Mouse (Mus musculus): ENCODE data around the gene E130208F15Rik.
A peak's percentile ranks its signal among the peaks of the same experiment; 100 is the strongest.

Gene E130208F15Rik

DNA sequence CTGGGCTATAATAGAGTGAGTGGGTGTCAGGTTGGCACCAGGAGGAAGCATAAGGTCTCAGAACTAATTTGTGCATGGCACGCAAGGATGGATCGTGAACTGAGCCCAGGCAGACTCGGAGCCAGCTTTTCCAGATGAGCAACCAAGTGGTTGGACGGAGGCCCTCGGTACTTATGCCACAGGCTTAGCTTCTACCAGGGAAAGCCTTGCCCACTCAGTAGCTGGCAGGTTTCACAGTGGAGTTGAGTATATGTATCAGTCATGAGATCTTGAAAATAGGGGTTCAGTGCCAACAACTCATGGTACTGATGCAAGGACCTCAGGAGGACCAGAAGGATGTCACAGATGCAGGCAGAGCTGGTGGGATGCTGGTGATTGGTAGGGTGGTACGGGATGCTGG lies 14.1 kb downstream of the E130208F15Rik start:
- DNase-seq: no peak

DNA sequence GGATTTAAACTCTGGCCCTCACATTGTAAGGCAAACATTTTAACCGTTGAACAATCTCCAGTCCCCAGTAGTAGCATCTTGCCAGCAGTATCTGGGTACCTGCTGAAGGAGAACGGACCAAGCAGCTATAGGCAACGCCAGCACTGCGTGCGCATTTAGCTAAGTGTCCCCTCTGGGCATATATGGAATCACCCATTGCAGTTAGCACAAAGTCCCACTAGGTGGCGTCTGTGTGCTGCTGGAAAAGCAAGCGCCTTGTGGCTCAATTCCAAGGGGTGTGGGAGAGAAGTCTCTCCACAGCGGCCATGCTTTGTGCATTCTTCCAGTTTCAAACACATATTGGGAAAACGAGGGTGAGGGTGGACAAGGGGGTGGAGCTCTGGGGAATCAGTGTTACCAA lies 14.8 kb downstream of the E130208F15Rik start:
- peak; percentile 89 for DNase-seq

- peak; percentile 80 for DNase-seq
These were observed 18.0 kb downstream of the E130208F15Rik start for GRCm38 (mm10) chr7:30339432-30340109.

GRCm38 (mm10) chr7:30346635-30347379 lies 25.3 kb downstream of the E130208F15Rik start:
- no peak for DNase-seq

DNA sequence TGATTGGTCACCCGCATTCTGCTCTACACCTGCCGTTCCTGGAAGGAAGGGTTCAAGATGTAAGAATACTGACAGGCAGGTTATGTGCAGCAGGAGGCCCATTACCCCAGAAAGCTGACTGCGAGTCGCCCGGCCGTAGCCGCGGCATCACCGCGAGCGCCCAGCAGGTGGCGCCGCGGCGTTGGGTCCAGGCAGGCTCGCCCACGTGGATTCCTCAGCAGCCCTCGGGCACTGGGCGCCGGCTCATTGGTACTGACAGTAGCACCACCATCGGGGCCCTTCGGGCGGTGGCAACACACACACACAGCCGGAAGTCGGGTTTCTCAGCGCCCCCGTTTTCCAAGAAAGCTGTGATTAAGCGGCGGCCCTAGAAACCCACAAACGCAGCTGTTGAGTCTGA lies 26.3 kb downstream of the E130208F15Rik start:
- DNase-seq: peak; percentile 84

GRCm38 (mm10) chr7:30353279-30353822 lies 31.8 kb downstream of the E130208F15Rik start:
- DNase-seq: peak; percentile 69

DNA sequence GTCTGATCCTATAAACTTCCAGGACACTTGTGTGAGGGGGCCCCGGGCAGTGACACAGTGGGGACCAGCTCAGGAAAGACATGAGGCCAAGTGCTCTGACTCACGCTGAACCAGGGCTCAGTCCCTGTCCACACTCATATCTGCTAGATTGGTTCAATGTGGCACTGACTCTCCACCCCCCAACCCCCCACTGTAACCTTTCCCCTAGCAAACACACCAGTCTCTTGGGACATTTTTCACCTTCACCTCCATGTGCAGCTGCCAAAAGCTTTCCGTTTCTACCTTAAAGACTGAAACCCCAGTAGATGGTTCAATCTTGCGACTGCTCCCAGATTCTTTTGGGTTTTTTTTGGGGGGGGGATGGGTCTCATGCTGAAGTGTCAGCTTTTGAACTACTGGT lies 32.5 kb downstream of the E130208F15Rik start:
- DNase-seq: no peak

- DNase-seq: peak; percentile 4
These were observed 37.0 kb downstream of the E130208F15Rik start for GRCm38 (mm10) chr7:30358378-30359186.

- no peak for DNase-seq
These were observed 37.8 kb downstream of the E130208F15Rik start for GRCm38 (mm10) chr7:30359276-30359865.

DNA sequence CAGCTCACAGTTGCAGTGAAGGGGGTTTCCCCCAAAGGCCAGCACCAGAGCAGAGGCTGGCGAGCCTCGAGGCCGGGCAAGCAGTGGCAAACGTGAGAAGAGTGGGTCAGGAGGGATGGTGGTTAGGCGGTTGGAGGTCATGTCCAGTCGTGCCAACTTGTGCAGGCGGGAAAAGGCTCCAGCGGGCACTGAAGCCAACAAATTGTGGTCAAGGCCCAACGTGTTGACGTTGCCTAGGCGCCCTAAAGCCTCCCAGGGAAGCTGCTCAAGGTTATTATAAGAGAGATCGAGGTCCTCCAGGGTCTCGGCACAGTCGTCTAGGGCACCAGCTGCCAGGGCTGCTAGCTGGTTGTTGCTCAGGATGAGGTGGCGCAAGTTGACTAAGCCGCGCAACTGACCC lies 38.5 kb downstream of the E130208F15Rik start:
- DNase-seq: no peak

DNA sequence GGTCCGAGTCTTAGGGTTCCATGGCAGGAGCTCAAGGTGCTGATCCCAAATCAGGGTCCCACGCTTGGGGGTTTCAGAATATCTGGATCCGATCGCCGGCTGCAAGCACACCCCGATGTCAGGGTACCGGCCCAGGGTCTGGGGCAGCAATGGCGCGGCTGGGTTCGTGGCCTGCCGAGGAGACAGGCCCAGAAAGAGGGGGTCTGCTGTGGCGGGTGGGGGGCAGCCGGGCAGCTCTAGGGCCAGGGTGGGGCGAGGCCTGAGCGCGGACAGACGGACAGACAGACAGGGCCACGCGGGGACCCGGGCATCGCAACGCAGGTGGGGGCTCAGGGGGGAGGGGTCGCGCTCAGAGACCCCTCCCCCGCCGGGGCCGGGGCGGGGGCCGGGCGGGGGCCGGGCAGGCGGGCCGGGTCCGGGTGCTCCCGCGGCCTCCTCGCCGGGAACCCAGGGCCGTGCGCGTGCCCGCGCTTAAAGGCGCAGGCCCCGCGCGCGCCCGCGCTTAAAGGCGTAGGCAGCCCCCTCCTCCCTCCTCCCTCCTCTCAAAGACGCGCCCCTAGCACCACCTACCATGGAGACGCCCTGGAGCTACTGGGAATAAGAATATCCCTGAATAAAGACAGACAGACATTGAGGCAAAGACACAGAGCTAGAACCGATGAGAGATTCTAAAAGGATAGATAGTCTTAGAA lies 41.3 kb downstream of the E130208F15Rik start, which contains the start of gene Lrfn3:
Gene Lrfn3, minus strand, starts transcription at position 121 of the 692 bp plus-strand sequence.
- DNase-seq: peak; percentile 76

GRCm38 (mm10) chr7:30363344-30363738 lies 41.8 kb downstream of the E130208F15Rik start:
- peak; percentile 25 for DNase-seq

DNA sequence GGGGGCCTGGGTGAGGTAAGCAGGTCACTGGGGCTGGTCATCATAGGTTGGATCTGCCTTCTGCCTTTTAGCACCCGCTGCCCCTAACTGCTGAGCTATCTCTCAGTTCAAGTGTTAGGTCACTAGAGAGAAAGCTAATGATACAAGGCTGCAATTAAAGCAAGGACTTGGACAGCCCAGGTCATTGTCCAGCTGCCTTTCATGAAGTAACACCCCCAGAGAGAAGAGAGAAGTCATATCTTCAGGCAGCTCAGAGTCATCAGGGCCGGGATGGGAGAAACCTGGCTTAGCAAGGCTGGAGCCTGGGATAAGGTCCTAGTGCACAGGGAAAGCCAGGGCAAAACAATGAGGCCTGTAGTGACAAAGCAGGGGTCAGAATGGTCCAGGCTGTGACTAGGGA lies 45.9 kb downstream of the E130208F15Rik start:
- peak; percentile 1 for DNase-seq

Data from cerebellum, adult 11-12 months (tissue).